Mouse (Mus musculus): ENCODE measurements around the gene Ptprg.

Gene Ptprg

DNA sequence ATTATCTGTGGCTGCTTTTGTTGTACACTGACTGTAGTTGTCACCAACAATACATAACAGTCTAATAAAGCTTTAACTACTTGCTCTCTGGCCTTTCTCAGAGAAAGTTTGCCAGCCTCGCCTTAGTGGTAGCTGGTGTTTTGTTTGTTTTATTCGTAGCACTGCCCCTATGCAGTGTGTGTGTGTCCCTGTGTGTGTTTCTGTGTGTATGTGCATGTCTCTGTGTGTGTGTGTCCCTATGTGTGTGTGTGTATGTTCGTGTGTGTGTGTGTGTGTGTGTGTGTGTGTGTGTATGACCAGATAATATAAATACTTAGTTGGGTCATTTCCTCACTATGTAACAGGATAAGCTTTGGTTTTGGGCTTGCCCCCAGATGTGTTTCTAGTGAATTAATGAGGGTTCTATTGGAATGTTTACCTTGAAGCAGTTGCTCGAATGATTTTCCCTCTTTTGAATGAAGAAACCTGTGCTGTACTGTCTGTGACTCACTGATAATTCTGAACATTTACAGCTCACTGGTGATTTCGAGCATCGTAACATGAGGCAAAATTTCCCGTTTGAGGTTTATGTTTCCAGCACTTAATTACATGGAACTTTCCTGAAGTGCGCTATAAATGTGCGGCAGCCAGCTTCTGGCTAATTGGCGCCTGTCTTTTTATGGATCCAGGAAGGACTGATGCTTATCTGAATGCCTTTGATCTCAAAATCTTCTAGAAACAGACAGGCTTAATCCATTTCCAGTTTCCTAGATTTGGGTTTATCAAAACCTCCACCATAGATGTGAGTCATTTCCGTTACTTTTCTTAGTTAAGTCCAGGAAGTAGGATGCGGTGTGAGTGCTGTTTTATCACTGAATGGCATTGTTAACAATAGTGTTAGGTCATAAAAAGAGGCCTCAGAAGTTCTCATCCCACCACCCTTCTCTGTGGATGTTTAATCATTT lies 546.3 kb downstream of the Ptprg start:
- DNase-seq (ENCODE audit: low read depth), result no peak

- no peak for DNase-seq (ENCODE audit: low read depth)
Observed at GRCm38 (mm10) chr14:12102389-12103325, 549.3 kb downstream of the Ptprg start.

DNA sequence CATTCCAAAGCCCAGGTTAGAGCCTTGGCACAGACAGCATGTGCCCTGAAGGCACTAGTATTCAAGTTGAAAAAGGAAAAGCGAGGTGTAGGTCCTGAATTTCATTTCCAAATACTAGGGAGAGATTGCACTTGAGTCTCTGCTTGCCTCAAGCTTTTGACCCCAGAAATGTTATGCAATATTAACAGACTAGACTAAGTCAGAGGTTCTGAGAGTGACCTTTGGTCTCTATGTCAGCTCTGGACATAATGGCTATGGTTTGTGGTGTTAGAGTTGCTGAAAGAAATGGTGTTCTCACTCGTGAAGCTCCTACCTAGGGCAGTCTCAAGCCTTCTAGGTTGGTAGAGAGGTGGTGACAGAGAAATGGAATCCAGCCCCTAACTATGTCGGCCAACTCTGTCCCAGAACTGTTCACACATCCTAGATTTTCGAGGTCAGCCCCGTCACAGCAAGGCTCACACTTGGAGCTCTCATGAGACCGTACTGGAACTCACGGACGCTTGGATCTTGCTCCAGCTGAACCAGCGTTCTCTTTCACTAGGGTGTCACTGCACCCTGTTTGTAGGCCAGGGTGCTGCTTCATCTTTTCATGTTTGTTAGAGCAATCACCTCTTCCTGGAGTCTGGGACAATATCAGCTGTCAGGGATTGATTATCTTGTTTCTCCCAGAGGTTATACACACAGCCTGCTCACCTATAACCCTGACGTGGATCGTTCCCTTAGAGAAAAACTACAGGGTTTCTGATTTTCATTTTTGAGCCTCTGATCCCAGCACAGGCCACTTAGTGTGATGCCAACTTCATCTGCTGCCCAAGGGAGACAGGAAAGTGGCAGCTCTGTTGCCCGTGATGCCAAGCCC lies 551.2 kb downstream of the Ptprg start:
- DNase-seq (ENCODE audit: low read depth), result no peak

DNA sequence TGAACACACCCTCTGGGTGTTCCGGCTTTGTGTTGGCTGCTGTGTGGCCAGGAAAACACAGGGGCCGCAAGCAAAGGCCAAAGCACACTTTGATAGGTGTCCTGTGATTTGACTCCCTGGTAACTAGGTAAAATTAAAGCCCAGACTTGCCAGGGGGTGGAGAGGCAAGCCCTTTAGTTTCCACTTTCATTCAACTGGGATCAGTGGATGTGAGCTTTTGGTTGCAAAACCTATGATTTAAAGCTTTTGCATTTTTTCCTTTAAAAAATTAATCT lies 551.8 kb downstream of the Ptprg start:
- no peak for DNase-seq (ENCODE audit: low read depth)

DNA sequence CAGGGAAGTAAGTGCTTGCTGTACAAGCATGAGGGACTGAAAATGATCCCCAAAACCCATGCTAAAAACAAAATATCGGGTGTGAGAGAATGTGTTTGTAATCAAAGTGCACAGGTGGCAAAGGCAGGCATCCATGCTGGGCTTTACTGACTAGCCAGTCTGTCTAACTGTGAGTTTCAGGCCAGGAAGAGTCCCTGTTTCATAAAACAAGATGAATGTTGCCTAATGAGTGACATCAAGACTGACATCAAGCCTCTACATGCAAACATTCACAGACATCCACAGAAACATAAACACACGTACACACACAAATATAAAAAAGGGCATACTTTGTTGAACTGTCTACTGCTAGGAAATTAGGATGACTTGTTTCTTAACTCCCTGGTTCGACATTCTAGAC lies 552.3 kb downstream of the Ptprg start:
- DNase-seq (ENCODE audit: low read depth), result no peak

- no peak for DNase-seq (ENCODE audit: low read depth)
Observed at GRCm38 (mm10) chr14:12107459-12107858, 554.1 kb downstream of the Ptprg start.

DNA sequence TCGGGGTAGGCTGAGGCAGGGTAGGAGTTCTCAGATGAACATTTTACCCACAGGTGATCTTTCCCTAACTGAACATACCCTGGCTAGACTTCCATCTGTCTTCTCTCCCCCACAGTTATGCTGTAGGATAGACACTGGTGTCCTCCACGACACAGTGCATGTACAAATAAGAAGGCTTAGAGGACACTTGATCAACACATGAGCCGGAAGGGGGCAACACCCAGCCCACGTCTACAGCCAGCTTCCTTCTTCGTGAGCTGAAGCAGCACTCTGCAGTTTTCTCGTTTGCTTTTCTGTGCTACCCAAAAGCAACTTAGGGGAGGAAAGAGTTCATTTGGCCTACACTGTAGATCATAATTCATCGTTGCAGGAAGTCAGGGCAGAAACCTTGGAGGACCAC lies 554.7 kb downstream of the Ptprg start:
- no peak for DNase-seq (ENCODE audit: low read depth)

- DNase-seq (ENCODE audit: low read depth), result no peak
Observed at GRCm38 (mm10) chr14:12112548-12113011, 559.2 kb downstream of the Ptprg start.

GRCm38 (mm10) chr14:12113326-12113725 lies 560.0 kb downstream of the Ptprg start:
- DNase-seq (ENCODE audit: low read depth), result no peak

DNA sequence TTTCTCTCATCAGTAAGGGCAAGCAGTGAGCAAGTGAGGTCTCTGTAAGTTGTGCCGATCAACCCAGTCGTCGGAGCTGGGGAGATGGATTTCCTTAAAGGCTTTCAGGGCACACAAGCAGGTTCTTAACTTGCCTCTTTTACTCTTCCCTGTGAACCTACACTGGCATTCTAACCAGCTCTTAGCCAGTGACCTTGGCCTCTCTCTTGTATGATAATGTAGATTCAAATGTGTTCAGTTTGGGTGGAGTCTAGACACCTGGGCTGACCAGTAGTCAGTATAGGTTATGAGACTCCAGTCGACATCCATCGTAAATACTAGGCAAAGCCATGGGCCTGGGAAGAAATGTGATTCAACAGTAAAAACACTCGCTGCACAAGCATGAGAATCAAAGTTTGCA lies 560.7 kb downstream of the Ptprg start:
- DNase-seq (ENCODE audit: low read depth), result no peak

DNA sequence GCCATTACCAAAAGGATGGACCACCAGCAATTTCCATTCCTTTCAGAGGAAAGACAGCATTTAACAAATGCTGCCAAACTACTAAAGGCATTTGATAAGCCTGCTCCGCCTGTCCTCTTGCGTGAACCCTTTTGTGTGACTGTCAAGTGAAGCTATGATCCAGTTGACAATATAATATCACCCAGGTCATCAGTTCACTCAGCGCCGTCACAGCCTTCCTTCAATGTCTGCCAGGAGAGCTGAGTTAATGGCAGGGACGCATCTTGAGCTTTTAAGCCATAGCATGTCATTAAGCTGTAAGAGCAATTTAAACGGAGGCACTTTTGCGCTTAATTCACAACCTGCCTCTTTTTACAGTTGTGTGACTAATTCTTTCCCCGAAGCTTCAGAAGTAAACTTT lies 565.9 kb downstream of the Ptprg start:
- DNase-seq (ENCODE audit: low read depth), result no peak

DNA sequence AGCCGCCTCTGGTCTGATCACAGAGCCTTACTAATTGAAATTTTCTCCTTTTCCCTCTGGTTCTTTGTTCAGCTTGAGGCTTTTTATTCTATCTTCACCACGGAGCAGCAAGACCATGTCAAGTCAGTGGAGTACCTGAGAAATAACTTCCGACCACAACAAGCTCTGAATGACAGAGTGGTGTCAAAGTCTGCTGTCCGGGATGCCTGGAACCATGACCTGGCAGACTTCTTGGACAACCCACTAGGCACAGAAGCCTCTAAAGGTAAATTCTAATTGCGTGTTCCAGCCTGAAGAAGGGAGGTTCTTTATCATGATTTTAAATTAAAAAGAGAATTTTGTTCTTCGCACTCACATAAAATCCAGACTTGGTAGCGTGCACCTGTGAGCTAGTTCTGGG lies 568.6 kb downstream of the Ptprg start:
- DNase-seq (ENCODE audit: low read depth), result no peak

DNA sequence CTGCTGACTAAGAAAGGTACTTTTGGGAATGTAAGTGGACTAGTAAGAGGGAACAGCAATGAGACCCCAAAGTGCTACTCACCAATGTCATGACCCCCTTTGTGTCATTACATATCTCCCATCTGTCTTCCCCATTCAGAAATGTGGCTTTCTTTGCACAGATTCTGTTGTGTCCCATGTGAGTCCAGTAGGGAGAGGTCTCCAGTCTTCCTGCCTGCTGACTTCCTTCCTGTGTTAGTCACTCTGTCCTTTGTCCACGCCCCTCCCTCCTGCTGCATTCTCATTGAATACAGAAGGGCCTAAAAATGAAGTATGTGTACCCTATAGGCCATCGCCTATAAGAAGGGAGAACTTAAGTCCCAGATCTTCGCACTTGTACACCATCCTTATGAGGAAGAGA lies 571.4 kb downstream of the Ptprg start:
- DNase-seq (ENCODE audit: low read depth), result no peak

DNA sequence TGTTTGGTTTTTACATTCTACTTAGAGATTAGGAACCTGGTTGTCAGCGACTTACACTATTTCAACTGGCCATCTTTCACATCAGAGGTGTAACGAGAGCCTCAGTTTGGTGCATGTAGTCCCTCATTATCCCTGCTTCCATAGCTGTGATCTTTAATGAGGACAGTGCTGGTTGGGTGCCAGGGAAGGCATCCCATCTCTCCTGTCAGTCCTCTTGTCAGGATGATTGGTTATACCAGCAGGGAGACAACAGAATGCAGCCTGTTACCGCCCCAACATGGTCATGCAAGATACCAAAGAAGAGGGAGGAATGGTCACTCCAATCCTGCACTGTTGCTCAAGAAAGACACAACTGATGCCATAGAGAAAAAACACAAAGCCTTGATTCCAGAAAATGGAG lies 574.6 kb downstream of the Ptprg start:
- DNase-seq (ENCODE audit: low read depth), result no peak

DNA sequence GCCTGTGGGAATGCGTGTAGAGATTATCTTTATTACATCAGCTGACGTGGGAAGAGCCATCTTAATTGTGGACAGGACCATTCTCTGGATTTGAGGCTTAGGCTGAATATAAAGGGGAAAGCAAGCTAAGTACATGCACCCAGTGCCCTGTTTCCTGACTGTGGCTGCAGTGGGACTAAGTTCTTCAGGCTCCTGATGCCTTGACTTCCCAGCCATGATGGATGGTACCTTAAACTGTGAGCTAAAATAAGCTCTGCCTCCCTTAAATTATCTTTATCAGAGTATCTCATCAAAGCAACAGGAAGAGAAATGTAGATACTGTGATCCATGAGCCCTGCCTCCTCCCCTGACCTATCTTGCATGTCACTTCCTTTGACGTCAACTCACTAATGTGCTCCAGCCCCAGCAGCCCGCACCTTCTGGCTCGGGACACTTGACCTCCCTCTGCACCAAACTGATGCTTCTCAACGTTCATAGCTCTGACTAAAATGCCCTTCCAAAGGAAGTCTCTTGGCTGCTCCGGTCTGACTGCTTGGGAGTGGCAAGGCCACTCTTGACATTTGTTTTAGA lies 578.8 kb downstream of the Ptprg start:
- DNase-seq (ENCODE audit: low read depth), result no peak

- DNase-seq (ENCODE audit: low read depth), result no peak
Observed at GRCm38 (mm10) chr14:12133163-12133562, 579.8 kb downstream of the Ptprg start.

GRCm38 (mm10) chr14:12134504-12134903 lies 581.2 kb downstream of the Ptprg start:
- no peak for DNase-seq (ENCODE audit: low read depth)

GRCm38 (mm10) chr14:12136536-12136935 lies 583.2 kb downstream of the Ptprg start:
- DNase-seq (ENCODE audit: low read depth), result no peak

GRCm38 (mm10) chr14:12139643-12140481 lies 586.5 kb downstream of the Ptprg start:
- peak; percentile 6 for DNase-seq (ENCODE audit: low read depth)

DNA sequence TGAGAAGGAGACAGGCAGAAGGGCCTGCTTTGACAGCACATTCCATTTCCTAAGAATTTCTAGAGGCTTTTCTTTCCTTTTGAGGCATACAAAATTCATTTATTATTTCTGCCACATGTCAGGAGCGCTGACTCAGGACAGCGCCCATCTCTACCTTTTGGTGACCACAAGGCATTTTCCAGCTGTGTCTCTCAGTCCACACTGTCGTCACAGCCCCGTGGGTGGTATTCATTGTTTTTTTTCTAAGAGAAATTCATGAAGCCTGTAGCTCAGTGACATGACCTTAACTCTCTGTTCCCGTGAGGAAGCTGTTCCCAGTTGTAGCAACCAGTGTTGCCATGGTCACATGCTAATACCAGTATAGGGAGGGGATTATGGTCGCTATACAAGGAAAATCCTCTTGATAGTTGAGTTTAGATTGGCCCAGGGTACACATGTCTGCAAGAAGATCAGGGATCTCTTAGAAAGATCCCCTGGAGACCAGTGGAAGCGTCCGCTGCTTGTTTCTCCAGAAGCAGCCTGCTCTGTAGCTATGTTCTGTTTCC lies 590.7 kb downstream of the Ptprg start:
- DNase-seq (ENCODE audit: low read depth), result no peak

All from naive thymus-derived CD4-positive, alpha-beta T cell, adult 2 months (primary cell).